Mouse (Mus musculus) layer of hippocampus, postnatal 14 days (tissue): ENCODE data around the gene Rnf11. TPM values are rescaled to one million over a fixed set of nuclear protein-coding genes. Genes with fewer than 3 reads are reported as not detected.

ENCODE experiments used
- DNase-seq, 2 experiments: peaks; one replicate each; pipeline ENCODE4 v3.0.0; 2021 to 2022; ENCODE audit warnings: low spot score in 2 of 2, mixed read lengths in 1 of 2
- long read RNA-seq, 2 experiments: library from polyadenylated mRNA; stranded (forward); transcript quantifications; one replicate each; pipeline ENCODE4 v2.0.0; 2021
- total RNA-seq, 2 experiments: library from RNA; stranded (reverse); gene quantifications; 2 replicates each; pipeline ENCODE4 v1.2.3; 2021

The Rnf11 gene
- total RNA-seq = 100 to 1,000 TPM; 171 to 186 TPM
- long read RNA-seq, experiment 1, full-length matches to known transcripts = 270 of 290 reads
- long read RNA-seq, experiment 1, partial matches to known transcripts = 3 of 290 reads
- long read RNA-seq, experiment 1, other reads (novel, unspliced or antisense) = 17 of 290 reads
- long read RNA-seq, experiment 2, full-length matches to known transcripts = 262 of 291 reads
- long read RNA-seq, experiment 2, partial matches to known transcripts = 1 of 291 reads
- long read RNA-seq, experiment 2, other reads (novel, unspliced or antisense) = 28 of 291 reads

- no peak for DNase-seq
These were observed at the start of gene Rnf11 for GRCm38 (mm10) chr4:109484621-109485020. Gene Rnf11, minus strand, starts transcription at chr4:109484728.

- DNase-seq = no peak
These were observed 46.6 kb upstream of the Rnf11 start, which contains the start of gene 4930522H14Rik for GRCm38 (mm10) chr4:109531111-109531510. Gene 4930522H14Rik, minus strand, starts transcription at chr4:109531297.

DNA sequence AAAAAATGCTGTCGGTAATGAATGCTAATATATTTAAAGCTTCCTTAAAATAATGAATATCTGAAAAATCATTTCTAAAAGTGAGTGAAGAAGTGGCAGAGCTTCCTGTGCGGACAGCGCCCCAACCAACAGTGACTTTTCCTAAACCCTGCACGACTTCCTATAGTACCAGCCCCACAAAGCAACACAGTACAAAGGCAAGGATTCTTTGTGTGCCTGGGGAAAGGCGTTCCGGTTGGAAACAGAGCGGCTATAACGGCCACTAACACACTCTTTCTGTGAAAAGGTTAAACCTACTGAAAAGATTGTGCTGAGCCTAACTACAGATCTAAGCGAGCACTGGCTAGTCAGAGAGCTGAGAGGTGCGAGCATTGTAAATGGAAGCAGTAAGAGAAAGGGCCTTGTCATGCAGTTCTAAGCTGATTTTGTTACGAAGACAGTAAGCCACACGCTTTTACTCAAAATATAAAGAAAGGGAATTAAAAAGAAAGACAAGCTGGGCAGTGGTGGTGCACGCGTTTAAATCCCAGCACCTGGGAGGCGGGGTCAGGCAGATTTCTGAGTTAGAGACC is 45.8 kb upstream of the Rnf11 start:
- DNase-seq = no peak

GRCm38 (mm10) chr4:109504885-109505284 is 20.4 kb upstream of the Rnf11 start:
- peak; percentile 15 to 75 for DNase-seq

- DNase-seq = no peak
These were observed 13.9 kb upstream of the Rnf11 start for GRCm38 (mm10) chr4:109498476-109498875.

DNA sequence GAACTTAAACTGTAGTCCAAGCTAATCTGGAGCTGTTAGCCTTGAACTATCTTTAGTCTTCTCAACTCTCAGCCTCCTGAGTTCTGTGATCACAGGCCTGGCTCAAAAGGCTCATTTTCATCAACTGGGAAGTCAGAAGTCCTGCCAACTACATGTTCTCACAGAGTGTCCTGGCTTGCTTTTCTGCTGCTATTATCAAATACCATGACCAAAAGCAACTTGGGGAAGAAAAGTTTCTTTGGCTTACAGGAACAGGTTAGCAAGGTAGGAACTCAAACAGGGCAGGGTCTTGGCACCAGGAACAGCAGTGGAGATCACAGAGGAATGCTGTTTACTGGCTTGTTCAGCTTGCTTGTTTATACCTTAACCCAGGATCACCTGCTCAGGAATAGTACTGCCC is 9.1 kb upstream of the Rnf11 start:
- DNase-seq = no peak

DNA sequence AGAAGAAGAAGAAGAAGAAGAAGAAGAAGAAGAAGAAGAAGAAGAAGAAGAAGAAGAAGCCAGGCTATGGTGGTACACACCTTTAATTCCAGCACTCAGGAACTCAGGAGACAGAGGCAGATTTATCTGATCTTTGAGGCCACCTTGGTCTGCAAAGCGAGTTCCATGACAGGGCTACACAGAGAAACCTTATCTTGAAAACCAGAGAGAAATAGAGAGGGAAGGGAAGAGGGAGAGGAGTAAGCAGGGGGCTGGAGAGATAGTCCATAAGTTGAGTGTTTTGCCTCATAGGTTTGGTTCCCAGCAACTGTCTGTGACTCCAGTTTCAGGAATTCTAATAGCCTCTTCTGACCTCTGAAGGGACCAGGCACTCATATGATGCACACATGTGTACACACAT is 4.3 kb upstream of the Rnf11 start:
- DNase-seq = no peak

DNA sequence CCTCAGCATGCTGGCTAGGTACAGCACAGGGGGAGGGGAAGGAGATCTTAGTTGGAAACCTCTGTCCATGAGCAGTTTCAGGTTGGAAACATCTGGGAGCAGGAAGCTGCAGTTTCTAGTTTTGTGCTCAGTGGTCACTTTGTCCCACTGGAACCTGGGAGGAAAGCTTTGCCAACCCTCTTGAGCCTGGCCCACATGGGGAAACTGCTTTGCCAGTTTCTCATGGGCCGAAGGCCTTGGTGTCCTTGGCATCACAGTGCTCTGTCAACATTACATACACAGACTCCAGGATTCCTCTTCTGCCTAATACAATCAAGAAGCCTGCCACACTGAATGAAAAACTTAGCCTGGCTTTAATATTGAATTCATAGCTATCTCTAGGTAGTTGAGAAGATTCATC is 1.8 kb downstream of the Rnf11 start:
- no peak for DNase-seq

- no peak for DNase-seq
These were observed 3.1 kb downstream of the Rnf11 start for GRCm38 (mm10) chr4:109481424-109481823.

DNA sequence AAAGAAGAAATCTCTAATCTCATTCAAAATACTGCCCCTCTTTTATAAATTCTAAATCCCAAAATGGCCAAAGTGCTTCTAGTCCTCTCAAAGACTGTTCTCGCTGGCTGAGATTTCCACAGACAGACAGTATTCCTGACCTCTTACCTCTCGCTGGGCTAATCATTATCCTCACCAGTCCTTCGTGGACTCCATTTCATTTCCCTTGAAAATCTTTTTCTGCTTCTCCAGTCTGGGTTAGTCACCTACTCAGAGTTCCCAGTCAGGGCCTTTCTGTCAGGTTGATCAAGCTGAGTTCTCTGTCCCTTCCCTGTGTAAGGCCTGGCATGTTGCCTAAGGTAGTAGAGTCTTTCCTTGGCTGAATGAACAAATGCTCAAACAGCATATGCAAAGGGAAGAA is 7.1 kb downstream of the Rnf11 start:
- no peak for DNase-seq

DNA sequence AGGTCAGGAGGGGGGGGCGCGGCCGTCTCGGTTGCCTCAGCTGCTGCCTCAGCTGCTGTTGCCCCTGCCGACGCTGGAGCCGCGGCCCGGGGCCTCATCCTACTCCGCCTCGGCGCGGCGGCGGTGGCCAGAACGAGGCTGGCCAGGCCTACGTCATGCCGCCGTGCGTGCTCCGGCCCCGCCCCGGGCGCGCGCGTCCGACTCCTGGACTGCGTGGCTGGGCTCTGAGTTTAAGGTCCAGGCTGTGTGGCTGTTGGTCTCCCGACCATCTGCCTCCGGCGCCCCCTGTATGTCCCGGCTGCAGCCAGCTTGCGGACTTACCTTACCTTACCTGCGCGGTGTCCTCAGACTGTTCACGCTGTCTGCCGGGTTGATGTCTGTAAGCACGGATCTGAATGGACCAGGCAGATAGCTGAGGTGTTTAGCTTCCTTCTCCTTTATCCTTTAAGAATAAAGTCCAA is 7.9 kb downstream of the Rnf11 start:
- peak; percentile 86 to 88 for DNase-seq

GRCm38 (mm10) chr4:109475577-109476553 is 8.7 kb downstream of the Rnf11 start:
- DNase-seq = peak; percentile 26 to 59

DNA sequence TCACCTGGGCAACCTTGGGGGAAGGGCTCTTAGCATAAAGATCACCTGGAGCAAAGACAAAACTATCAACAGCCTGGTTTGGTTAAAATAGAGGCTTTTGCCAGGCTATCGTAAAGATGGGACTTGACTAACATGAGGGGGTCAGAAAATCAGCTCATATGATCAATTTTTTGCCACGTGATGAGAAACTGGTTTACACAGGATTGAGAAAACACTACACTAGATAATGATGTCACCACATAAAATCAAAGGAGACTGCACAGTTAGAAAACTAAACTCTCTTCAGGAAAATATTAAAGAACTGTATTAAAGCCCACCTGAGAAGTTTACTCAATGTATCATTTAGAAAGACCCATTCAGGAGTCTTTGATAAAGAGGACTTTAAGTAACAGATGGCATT is 9.4 kb downstream of the Rnf11 start:
- DNase-seq = no peak

DNA sequence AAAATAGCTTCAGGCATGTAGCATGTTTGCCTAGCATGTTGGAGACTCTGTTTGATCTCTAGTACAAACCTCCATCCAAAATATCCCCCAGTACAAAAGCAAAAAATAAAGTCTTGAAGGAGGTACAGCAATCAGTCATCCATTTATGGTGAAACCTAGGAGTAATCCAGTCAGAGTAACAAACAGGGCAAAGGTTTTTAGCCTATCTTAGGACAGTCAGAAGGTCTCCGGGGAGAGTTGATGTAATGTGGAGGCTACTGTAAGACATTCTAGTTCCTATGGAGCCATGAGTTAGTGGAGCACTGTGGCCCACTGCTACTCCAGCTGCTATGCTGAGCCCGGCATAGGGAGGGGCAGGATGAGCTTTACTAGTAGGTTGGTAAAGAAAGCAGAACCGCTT is 12.0 kb downstream of the Rnf11 start:
- no peak for DNase-seq

GRCm38 (mm10) chr4:109471606-109472005 is 12.9 kb downstream of the Rnf11 start:
- DNase-seq = no peak

- no peak for DNase-seq
These were observed 16.8 kb downstream of the Rnf11 start for GRCm38 (mm10) chr4:109467687-109468086.

DNA sequence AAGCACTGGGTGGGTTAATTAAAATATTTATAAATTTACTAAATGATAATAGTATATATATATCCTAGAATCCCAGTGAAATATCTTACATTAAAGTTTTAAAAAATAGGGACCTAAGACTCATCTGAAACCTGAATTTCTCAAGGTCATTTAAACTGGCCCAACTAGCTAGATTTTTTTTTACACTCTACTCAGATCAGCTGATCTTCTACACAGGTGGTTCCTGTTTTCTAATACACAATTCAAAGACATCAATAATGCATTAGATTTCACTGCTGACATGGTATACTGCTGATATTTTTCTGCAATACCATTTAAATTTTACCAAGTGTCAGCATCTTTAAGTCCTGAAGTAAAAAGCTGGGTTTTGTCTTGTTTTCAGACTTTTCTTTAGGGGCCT is 20.6 kb downstream of the Rnf11 start:
- no peak for DNase-seq

GRCm38 (mm10) chr4:109460421-109461179 is 23.9 kb downstream of the Rnf11 start:
- no peak for DNase-seq

- no peak for DNase-seq
These were observed 27.7 kb downstream of the Rnf11 start for GRCm38 (mm10) chr4:109456821-109457220.

DNA sequence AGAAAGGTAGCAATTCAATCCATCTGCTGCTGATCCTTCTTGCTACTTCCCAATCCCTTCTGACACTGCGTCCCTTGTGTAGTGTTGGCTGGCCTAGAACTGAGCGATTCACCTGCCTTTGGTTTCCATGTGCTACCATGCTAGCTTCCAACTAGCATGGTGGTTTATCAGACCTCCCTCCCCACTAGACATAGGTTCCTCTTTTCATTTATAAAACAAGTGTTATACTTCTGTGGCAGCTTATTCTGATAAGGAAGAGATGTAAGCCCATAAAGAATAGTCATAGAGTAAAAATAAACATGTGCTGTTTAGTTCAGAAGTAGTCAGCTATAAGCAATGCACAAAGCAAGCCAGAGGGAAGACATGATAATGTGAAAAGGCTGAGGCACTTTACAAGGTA is 36.0 kb downstream of the Rnf11 start:
- no peak for DNase-seq

- DNase-seq = no peak
These were observed 38.6 kb downstream of the Rnf11 start for GRCm38 (mm10) chr4:109445956-109446355.
